Mouse (Mus musculus) intestine, postnatal 0 days (tissue): ENCODE measurements around the gene Cldn12. TPM values are rescaled to one million over a fixed set of nuclear protein-coding genes. Genes with fewer than 3 reads are reported as not detected.

ENCODE experiments used
- ATAC-seq: fragments of 200-750 bp; cut with Nextera tagmentation; 2 replicates; pipeline ENCODE4 v1.8.0; 2017; ENCODE audit warnings: mild to moderate bottlenecking, moderate TSS enrichment, moderate library complexity
- H3K27ac ChIP-seq: fragments of 300-500 bp; sonication (generic); 2 replicates; pipeline ENCODE4 v1.5.1; 2014; ENCODE audit warnings: mild to moderate bottlenecking, low read depth, low read length, moderate library complexity
- H3K27me3 ChIP-seq: fragments of 300-500 bp; sonication (generic); replicated peaks from 2 replicates; pipeline ENCODE4 v1.6.1; 2014; ENCODE audit warnings: low read length, mixed read lengths; ENCODE audit not compliant: control insufficient read depth, insufficient read depth
- H3K36me3 ChIP-seq: fragments of 300-500 bp; sonication (generic); 2 replicates; pipeline ENCODE4 v1.6.1; 2014; ENCODE audit warnings: mild to moderate bottlenecking, moderate library complexity; ENCODE audit not compliant: control insufficient read depth, insufficient read depth
- H3K4me1 ChIP-seq: fragments of 300-500 bp; sonication (generic); replicated peaks from 2 replicates; pipeline ENCODE4 v1.6.1; 2014; ENCODE audit warnings: antibody characterized with exemption, low read length, mixed read lengths; ENCODE audit not compliant: control insufficient read depth, insufficient read depth
- H3K4me2 ChIP-seq: fragments of 300-500 bp; sonication (generic); replicated peaks from 2 replicates; pipeline ENCODE4 v1.6.1; 2014; ENCODE audit warnings: low read depth, mild to moderate bottlenecking, moderate library complexity
- H3K4me3 ChIP-seq: fragments of 300-500 bp; sonication (generic); 2 replicates; pipeline ENCODE4 v1.5.1; 2014; ENCODE audit warnings: low read depth, low read length
- H3K9ac ChIP-seq: fragments of 300-500 bp; sonication (generic); 2 replicates; pipeline ENCODE4 v1.6.1; 2014; ENCODE audit warnings: mild to moderate bottlenecking, low read depth, low read length
- H3K9me3 ChIP-seq: fragments of 300-500 bp; sonication (generic); 2 replicates; pipeline ENCODE4 v1.6.1; 2016; ENCODE audit warnings: mixed run types; ENCODE audit not compliant: control insufficient read depth
- CTCF ChIP-seq: sonication (generic); IDR thresholded peaks from 2 replicates; pipeline ENCODE4 v1.5.1; 2016; ENCODE audit warnings: low read depth, mild to moderate bottlenecking, control low read depth, antibody characterized with exemption, moderate library complexity
- WGBS: fragments of 180-500 bp; shearing (Covaris S2); extraction: QIAGEN DNeasy Blood & Tissue Kit; methylation state at CpG from one replicate; pipeline ENCODE4 v1.1.7; 2014; 5-methylcytosine and 5-hydroxymethylcytosine counted together
- polyA plus RNA-seq: library from polyadenylated mRNA; unstranded; fragments of >200 nt; fragmentation: Nextera tagmentation; extraction: Ambion mirVana; gene quantifications from 2 replicates; pipeline ENCODE4 v1.2.1, GENCODE M21; 2015

Cldn12 gene
- polyA plus RNA-seq, 1 experiment from 2014 or later: 14.6 TPM

- no peaks in the 10 kb centered on the region for H3K4me1 ChIP-seq
- no peaks in the 10 kb centered on the region for H3K36me3 ChIP-seq
- no peak overlapping the region for H3K4me3 ChIP-seq
- H3K27ac ChIP-seq: no peak overlapping the region
- ATAC-seq: no peak
- TF ChIP-seq CTCF: no peak
- H3K4me2 ChIP-seq: no peak overlapping the region
- 54% methylated on average over 9 of the region's 9 CpGs for WGBS
- no peak overlapping the region for H3K9ac ChIP-seq
- no peaks in the 10 kb centered on the region for H3K27me3 ChIP-seq
- no peaks in the 10 kb centered on the region for H3K9me3 ChIP-seq
Observed at GRCm38 (mm10) chr5:5483254-5483858, 31.4 kb downstream of the Cldn12 start.

GRCm38 (mm10) chr5:5481662-5482061 is 33.1 kb downstream of the Cldn12 start:
- H3K9ac ChIP-seq: no peak overlapping the region
- peak; percentile 80 for TF ChIP-seq CTCF
- WGBS: 2% methylated on average over 1 of the region's 1 CpGs
- H3K9me3 ChIP-seq: no peaks in the 10 kb centered on the region
- no peak for ATAC-seq
- H3K4me3 ChIP-seq: no peak overlapping the region
- no peak overlapping the region for H3K27ac ChIP-seq
- H3K4me2 ChIP-seq: no peak overlapping the region
- no peaks in the 10 kb centered on the region for H3K4me1 ChIP-seq
- no peaks in the 10 kb centered on the region for H3K36me3 ChIP-seq
- H3K27me3 ChIP-seq: no peaks in the 10 kb centered on the region

- ATAC-seq: no peak
- 91% methylated on average over 6 of the region's 6 CpGs for WGBS
- Histone ChIP-seq H3K4me3 (no peak within 1 kb of the TSS), H3K27ac (no peak within 1 kb of the TSS), H3K9me3 (no peaks in the 10 kb centered on the region), H3K4me2 (no peak within 1 kb of the TSS), H3K27me3 (no peaks in the 10 kb centered on the region), H3K9ac (no peak within 1 kb of the TSS), H3K4me1 (no peaks in the 10 kb centered on the region), H3K36me3 (no peaks in the 10 kb centered on the region)
- TF ChIP-seq CTCF: no peak
Observed at GRCm38 (mm10) chr5:5479043-5479442, 35.7 kb downstream of the Cldn12 start, which contains the start of gene 1700015F17Rik. TSS of gene 1700015F17Rik (minus strand) at chr5:5479143.

GRCm38 (mm10) chr5:5476133-5476532 is 38.6 kb downstream of the Cldn12 start:
- Histone ChIP-seq H3K4me2 (no peak overlapping the region), H3K27me3 (no peaks in the 10 kb centered on the region), H3K9ac (no peak overlapping the region), H3K4me3 (no peak overlapping the region), H3K9me3 (no peaks in the 10 kb centered on the region), H3K27ac (no peak overlapping the region), H3K4me1 (no peaks in the 10 kb centered on the region), H3K36me3 (no peaks in the 10 kb centered on the region)
- ATAC-seq: no peak
- WGBS: 72% methylated on average over 4 of the region's 4 CpGs
- no peak for TF ChIP-seq CTCF

GRCm38 (mm10) chr5:5465256-5465655 is 49.5 kb downstream of the Cldn12 start:
- no peak overlapping the region for H3K27ac ChIP-seq
- no peaks in the 10 kb centered on the region for H3K36me3 ChIP-seq
- H3K9ac ChIP-seq: no peak overlapping the region
- no peaks in the 10 kb centered on the region for H3K27me3 ChIP-seq
- no peaks in the 10 kb centered on the region for H3K9me3 ChIP-seq
- no peaks in the 10 kb centered on the region for H3K4me1 ChIP-seq
- H3K4me2 ChIP-seq: no peak overlapping the region
- TF ChIP-seq CTCF: no peak
- H3K4me3 ChIP-seq: no peak overlapping the region
- WGBS: 58% methylated on average over 1 of the region's 1 CpGs
- ATAC-seq: no peak

Other genes with a start within 250 kb of the Cldn12 start
- gene Cdk14, start 94.6 kb downstream of the Cldn12 start, polyA plus RNA-seq: 3.8 and 4.4 TPM in 2 replicates
- not detected in 2 replicates for gene 1700015F17Rik, start 35.8 kb downstream of the Cldn12 start, polyA plus RNA-seq
- gene Gtpbp10, start 44.6 kb upstream of the Cldn12 start, polyA plus RNA-seq: 12.7 TPM in 2 replicates
- 1.3 TPM in 2 replicates for gene Gm8773, start 58.8 kb upstream of the Cldn12 start, polyA plus RNA-seq
- 0.38 and 1.3 TPM in 2 replicates for gene Cfap69, start 149.3 kb upstream of the Cldn12 start, polyA plus RNA-seq
- gene Steap2, start 179.6 kb upstream of the Cldn12 start, polyA plus RNA-seq: 6.5 and 6.9 TPM in 2 replicates
- 1.9 and 2.3 TPM in 2 replicates for gene Steap1, start 234.4 kb upstream of the Cldn12 start, polyA plus RNA-seq